ENCODE assay signal across 10 mouse cellular contexts in genomic region chr14:54860511-54860910, GRCm38 (mm10). TPM values are rescaled to one million over a fixed set of nuclear protein-coding genes. Genes with fewer than 3 reads are reported as not detected.
DNase-seq lines count a peak whose midpoint lies in the region; ATAC-seq and TF ChIP-seq lines count a peak whose summit lies in the region.
"Had no signal": no experiment of that assay in that cellular context is flagged by ENCODE, and none has a peak within 500 bp of the region (broad histone marks: within the 10 kb centered on the region; RNA-seq: fewer than 3 reads in every experiment).

No protein-coding gene starts in this region.

- no peaks in the 10 kb centered on the region for H3K27me3 ChIP-seq in intestine, postnatal 0 days (replicated peaks; ENCODE audit: control insufficient read depth, insufficient read depth, low read length)
- no peaks in the 10 kb centered on the region for H3K27me3 ChIP-seq in intestine, embryonic 15.5 days (replicated peaks)
- H3K27me3 ChIP-seq in neural tube, embryonic 11.5 days (ENCODE audit: control insufficient read depth, insufficient read depth, low read length), result no peaks in the 10 kb centered on the region

- DNase-seq in CD8-positive naive resting alpha-beta T cell, adult 2 months (ENCODE audit: low read depth in 2 of 2, low spot score in 2 of 2), result peak; percentile 42 to 65
- peak; percentile 44 for DNase-seq in T-cell, adult 2 months (ENCODE audit: low spot score)
- peak; percentile 30 for DNase-seq in embryo, embryonic 11.5 days (ENCODE audit: low read depth, low spot score)
- peak; percentile 44 to 69 for DNase-seq in layer of hippocampus, adult 2 months (ENCODE audit: low spot score in 2 of 2)
- peak; percentile 34 for DNase-seq in neural tube, embryonic 11.5 days (ENCODE audit: low spot score)

- H3K4me2 ChIP-seq in intestine, postnatal 0 days (replicated peaks; ENCODE audit: low read depth), result no peak overlapping the region
- H3K4me2 ChIP-seq in intestine, embryonic 15.5 days (replicated peaks), result no peak overlapping the region
- no peak overlapping the region for H3K4me2 ChIP-seq in neural tube, embryonic 11.5 days (ENCODE audit: low read depth)

- peaks cover 17% of the 10 kb centered on the region for H3K36me3 ChIP-seq in intestine, postnatal 0 days (ENCODE audit: control insufficient read depth, insufficient read depth)
- 0 out of 2 replicates have a peak, but pooled peaks cover 4% of the 10 kb centered on the region for H3K36me3 ChIP-seq in intestine, embryonic 15.5 days
- peaks cover 3% of the 10 kb centered on the region; the same call in 1 of the 2 replicates for H3K36me3 ChIP-seq in neural tube, embryonic 11.5 days (ENCODE audit: control insufficient read depth, insufficient read depth, low read length)

- no peak overlapping the region for H3K4me3 ChIP-seq in intestine, postnatal 0 days (ENCODE audit: low read depth, low read length)
- no peak overlapping the region for H3K4me3 ChIP-seq in intestine, embryonic 15.5 days (replicated peaks)
- no peak overlapping the region for H3K4me3 ChIP-seq in layer of hippocampus, adult 2 months
- H3K4me3 ChIP-seq in neural tube, embryonic 11.5 days (ENCODE audit: low read depth, low read length), result no peak overlapping the region
- H3K4me3 ChIP-seq: erythroblast, embryonic 14.5 days had no signal

- WGBS in intestine, postnatal 0 days, result 43% methylated on average over 2 of the region's 2 CpGs
- WGBS in intestine, embryonic 15.5 days, result 53% methylated on average over 2 of the region's 2 CpGs
- WGBS in neural tube, embryonic 11.5 days, result 47% methylated on average over 2 of the region's 2 CpGs

- no peaks in the 10 kb centered on the region for H3K9me3 ChIP-seq in intestine, postnatal 0 days (ENCODE audit: control insufficient read depth)
- H3K9me3 ChIP-seq in intestine, embryonic 15.5 days, result no peaks in the 10 kb centered on the region
- H3K9me3 ChIP-seq in neural tube, embryonic 11.5 days (ENCODE audit: control insufficient read depth, low read length), result no peaks in the 10 kb centered on the region

- H3K4me1 ChIP-seq in intestine, postnatal 0 days (replicated peaks; ENCODE audit: control insufficient read depth, insufficient read depth, low read length), result no peaks in the 10 kb centered on the region
- no peaks in the 10 kb centered on the region for H3K4me1 ChIP-seq in intestine, embryonic 15.5 days (replicated peaks)
- 0 out of 2 replicates have a peak, but pooled peaks cover 3% of the 10 kb centered on the region for H3K4me1 ChIP-seq in neural tube, embryonic 11.5 days (ENCODE audit: control insufficient read depth, insufficient read depth, low read length)

- no peak for ATAC-seq in intestine, postnatal 0 days
- ATAC-seq in intestine, embryonic 15.5 days, result no peak
- no peak for ATAC-seq in neural tube, embryonic 11.5 days (ENCODE audit: insufficient read depth, low FRiP score, low TSS enrichment)
- no peak for ATAC-seq in inflammation-experienced regulatory T-cells, adult 6 months

- H3K9ac ChIP-seq in intestine, postnatal 0 days (ENCODE audit: low read depth, low read length), result no peak overlapping the region
- H3K9ac ChIP-seq in intestine, embryonic 15.5 days, result no peak overlapping the region
- no peak overlapping the region for H3K9ac ChIP-seq in neural tube, embryonic 11.5 days (ENCODE audit: low read length)

- H3K27ac ChIP-seq in intestine, postnatal 0 days (ENCODE audit: low read depth, low read length), result no peak overlapping the region
- H3K27ac ChIP-seq in intestine, embryonic 15.5 days, result no peak overlapping the region
- H3K27ac ChIP-seq in layer of hippocampus, adult 2 months, result no peak overlapping the region
- H3K27ac ChIP-seq in neural tube, embryonic 11.5 days (ENCODE audit: low read depth, low read length), result no peak overlapping the region

- TF ChIP-seq CTCF in intestine, postnatal 0 days (IDR thresholded peaks at IDR 0.05; ENCODE audit: low read depth), result peak; percentile 82
- peak; percentile 88 for TF ChIP-seq CTCF in layer of hippocampus, adult 2 months (conservative IDR thresholded peaks at IDR 0.05)

RNA-seq across cellular contexts. Expression of gene Homez, which starts 10.2 kb away (rescaled TPM):
- polyA plus RNA-seq in intestine, postnatal 0 days (2015; fragmentation: Nextera tagmentation; extraction: Ambion mirVana), result 6.0 and 7.3 TPM in 2 replicates
- polyA plus RNA-seq in intestine, embryonic 15.5 days (2015; fragmentation: Nextera tagmentation; extraction: Ambion mirVana), result 6.2 and 6.9 TPM in 2 replicates
- 10 to 100 TPM; 22.0 to 22.2 TPM for total RNA-seq in layer of hippocampus, adult 2 months (2021)
- polyA plus RNA-seq in neural tube, embryonic 11.5 days (2014; fragmentation: Nextera tagmentation; extraction: Ambion mirVana), result 19.3 and 21.9 TPM in 2 replicates
- 1 to 10 TPM; 2.1 to 8.4 (median 7.9) TPM for polyA plus RNA-seq in inflammation-experienced regulatory T-cells, adult 6 months (2017; shearing (Covaris generic))
- polyA plus RNA-seq: erythroblast, embryonic 14.5 days had no signal

RNA-seq across cellular contexts. Expression of gene Ppp1r3e, which starts 16.8 kb away (rescaled TPM):
- polyA plus RNA-seq in intestine, postnatal 0 days (2015; fragmentation: Nextera tagmentation; extraction: Ambion mirVana), result 3.8 and 4.1 TPM in 2 replicates
- polyA plus RNA-seq in intestine, embryonic 15.5 days (2015; fragmentation: Nextera tagmentation; extraction: Ambion mirVana), result 2.3 TPM in 2 replicates
- 10 to 100 TPM; 22.1 to 24.3 TPM for total RNA-seq in layer of hippocampus, adult 2 months (2021)
- polyA plus RNA-seq in neural tube, embryonic 11.5 days (2014; fragmentation: Nextera tagmentation; extraction: Ambion mirVana), result 1.3 and 1.5 TPM in 2 replicates
- polyA plus RNA-seq in inflammation-experienced regulatory T-cells, adult 6 months (2017; shearing (Covaris generic)), result 1 to 10 TPM in 2 of 3 experiments, not detected in 1; 2.4 to 4.1 TPM

RNA-seq across cellular contexts. Expression of gene Bcl2l2, which starts 22.7 kb away (rescaled TPM):
- 8.0 and 9.3 TPM in 2 replicates for polyA plus RNA-seq in intestine, postnatal 0 days (2015; fragmentation: Nextera tagmentation; extraction: Ambion mirVana)
- polyA plus RNA-seq in intestine, embryonic 15.5 days (2015; fragmentation: Nextera tagmentation; extraction: Ambion mirVana), result 3.6 and 4.7 TPM in 2 replicates
- 100 to 1,000 TPM; 114 to 126 TPM for total RNA-seq in layer of hippocampus, adult 2 months (2021)
- polyA plus RNA-seq in neural tube, embryonic 11.5 days (2014; fragmentation: Nextera tagmentation; extraction: Ambion mirVana), result 2.9 and 3.7 TPM in 2 replicates
- 1 to 10 TPM; 1.3 to 2.1 (median 1.7) TPM for polyA plus RNA-seq in inflammation-experienced regulatory T-cells, adult 6 months (2017; shearing (Covaris generic))

RNA-seq across cellular contexts. Expression of gene Gm20521, which starts 22.7 kb away (rescaled TPM):
- polyA plus RNA-seq in intestine, postnatal 0 days (2015; fragmentation: Nextera tagmentation; extraction: Ambion mirVana), result 1.8 and 1.9 TPM in 2 replicates
- 0.34 and 0.35 TPM in 2 replicates for polyA plus RNA-seq in intestine, embryonic 15.5 days (2015; fragmentation: Nextera tagmentation; extraction: Ambion mirVana)
- total RNA-seq in layer of hippocampus, adult 2 months (2021), result 1 to 10 TPM; 1.0 to 9.4 TPM
- polyA plus RNA-seq in neural tube, embryonic 11.5 days (2014; fragmentation: Nextera tagmentation; extraction: Ambion mirVana), result 0.20 TPM in 1 of 2 replicates, not detected in the other
- polyA plus RNA-seq in inflammation-experienced regulatory T-cells, adult 6 months (2017; shearing (Covaris generic)), result 1 to 10 TPM in 1 of 3 experiments, not detected in 2; 1.6 TPM
- polyA plus RNA-seq: stomach, embryonic 14.5 days had no signal

RNA-seq across cellular contexts. Expression of gene Pabpn1, which starts 31.8 kb away (rescaled TPM):
- polyA plus RNA-seq in intestine, postnatal 0 days (2015; fragmentation: Nextera tagmentation; extraction: Ambion mirVana), result 60.9 and 64.1 TPM in 2 replicates
- polyA plus RNA-seq in intestine, embryonic 15.5 days (2015; fragmentation: Nextera tagmentation; extraction: Ambion mirVana), result 108 and 119 TPM in 2 replicates
- total RNA-seq in layer of hippocampus, adult 2 months (2021), result 100 to 1,000 TPM; 271 to 305 TPM
- polyA plus RNA-seq in neural tube, embryonic 11.5 days (2014; fragmentation: Nextera tagmentation; extraction: Ambion mirVana), result 171 and 179 TPM in 2 replicates
- polyA plus RNA-seq in inflammation-experienced regulatory T-cells, adult 6 months (2017; shearing (Covaris generic)), result 10 to 100 TPM; 18.6 to 36.8 (median 22.6) TPM
